Mouse (Mus musculus) forebrain, embryonic 15.5 days (tissue): ENCODE measurements around the gene Zkscan14. TPM values are rescaled to one million over a fixed set of nuclear protein-coding genes. Genes with fewer than 3 reads are reported as not detected.
"Not testable (repeated sequence)": the region's sequence is repeated elsewhere in the genome, so short reads cannot be mapped to it uniquely, and the experiment has no call there.

ENCODE experiments used
- ATAC-seq: fragments of 200-750 bp; cut with Nextera tagmentation; replicated peaks from 2 replicates; pipeline ENCODE4 v1.8.0; 2017; ENCODE audit warnings: mild to moderate bottlenecking, moderate TSS enrichment, moderate library complexity
- H3K27ac ChIP-seq: fragments of 300-500 bp; sonication (generic); replicated peaks from 2 replicates; pipeline ENCODE4 v1.5.1; 2015; ENCODE audit warnings: mild to moderate bottlenecking, inconsistent platforms
- H3K27me3 ChIP-seq: fragments of 300-500 bp; sonication (generic); 2 replicates; pipeline ENCODE4 v1.6.1; 2015; ENCODE audit warnings: inconsistent platforms
- H3K36me3 ChIP-seq: fragments of 300-500 bp; sonication (generic); 2 replicates; pipeline ENCODE4 v1.6.1; 2015; ENCODE audit warnings: mild to moderate bottlenecking, inconsistent platforms
- H3K4me1 ChIP-seq: fragments of 300-500 bp; sonication (generic); 2 replicates; pipeline ENCODE4 v1.6.1; 2015; ENCODE audit warnings: inconsistent platforms
- H3K4me2 ChIP-seq: fragments of 300-500 bp; sonication (generic); replicated peaks from 2 replicates; pipeline ENCODE4 v1.6.1; 2015; ENCODE audit warnings: mild to moderate bottlenecking, inconsistent platforms
- H3K4me3 ChIP-seq: fragments of 300-500 bp; sonication (generic); 2 replicates; pipeline ENCODE4 v1.5.1; 2015; ENCODE audit warnings: mild to moderate bottlenecking, inconsistent platforms
- H3K9ac ChIP-seq: fragments of 300-500 bp; sonication (generic); replicated peaks from 2 replicates; pipeline ENCODE4 v1.6.1; 2015; ENCODE audit warnings: mild to moderate bottlenecking, inconsistent platforms
- H3K9me3 ChIP-seq: fragments of 300-500 bp; sonication (generic); 2 replicates; pipeline ENCODE4 v1.6.1; 2016; ENCODE audit warnings: inconsistent platforms
- WGBS: fragments of 180-500 bp; shearing (Covaris S2); methylation state at CpG from one replicate; pipeline ENCODE4 v1.1.7; 2015; ENCODE audit warnings: mixed read lengths; 5-methylcytosine and 5-hydroxymethylcytosine counted together
- polyA plus RNA-seq: library from polyadenylated mRNA; unstranded; fragments of >200 nt; fragmentation: Nextera tagmentation; extraction: Ambion mirVana; gene quantifications from 2 replicates; pipeline ENCODE4 v1.2.1, GENCODE M21; 2015

Zkscan14 gene
- polyA plus RNA-seq, 1 experiment from 2014 or later: 17.0 TPM

DNA sequence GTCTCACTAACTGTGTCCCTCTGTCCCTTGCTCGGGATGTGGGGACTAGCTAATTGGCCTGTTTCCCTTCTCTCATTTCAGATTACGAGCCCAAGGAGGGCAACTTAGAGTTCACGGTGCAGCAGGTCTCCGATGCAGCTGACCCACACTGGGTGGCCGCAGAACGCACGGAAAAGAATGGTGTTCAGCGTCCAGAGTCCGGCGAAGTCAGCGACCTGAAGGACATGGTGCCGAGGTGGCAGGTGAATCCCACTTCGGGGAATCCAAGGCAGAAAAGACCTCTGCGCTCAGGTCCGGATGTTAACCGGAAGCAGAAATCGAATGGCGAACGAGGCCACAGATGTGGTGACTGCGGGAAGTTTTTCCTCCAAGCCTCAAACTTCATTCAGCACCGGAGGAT lies 16.5 kb upstream of the Zkscan14 start:
- Histone ChIP-seq H3K9ac (no peak overlapping the region), H3K9me3 (no peaks in the 10 kb centered on the region), H3K36me3 (peaks cover 58% of the 10 kb centered on the region), H3K4me2 (no peak overlapping the region), H3K4me3 (no peak overlapping the region), H3K27ac (no peak overlapping the region), H3K4me1 (no peaks in the 10 kb centered on the region), H3K27me3 (no peaks in the 10 kb centered on the region)
- WGBS: 97% methylated on average over 21 of the region's 21 CpGs
- no peak for ATAC-seq

DNA sequence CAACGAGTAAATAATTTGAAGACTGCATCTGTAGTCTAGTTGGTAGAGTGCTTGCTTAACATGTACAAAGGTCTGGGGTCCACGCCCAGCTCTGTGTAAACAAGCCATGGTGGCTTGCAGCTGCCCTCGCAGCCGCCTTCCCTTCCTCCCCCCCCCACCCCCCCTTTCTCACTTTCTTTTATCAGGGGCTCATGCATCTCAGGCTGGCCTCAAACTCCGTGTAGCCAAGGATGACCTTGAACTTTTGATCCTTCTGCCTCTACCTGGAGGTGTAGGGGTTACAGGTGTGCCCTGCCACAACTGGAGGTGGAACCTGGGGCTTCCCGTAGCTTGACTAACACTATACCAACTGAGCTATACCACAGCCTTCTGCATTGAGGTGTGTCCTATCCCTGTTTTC lies 16.1 kb upstream of the Zkscan14 start:
- Histone ChIP-seq H3K36me3 (peaks cover 54% of the 10 kb centered on the region), H3K9ac (no peak overlapping the region), H3K4me2 (no peak overlapping the region), H3K4me1 (no peaks in the 10 kb centered on the region), H3K27me3 (no peaks in the 10 kb centered on the region), H3K9me3 (no peaks in the 10 kb centered on the region), H3K27ac (no peak overlapping the region), H3K4me3 (no peak overlapping the region)
- WGBS: 89% methylated on average over 6 of the region's 6 CpGs
- no peak for ATAC-seq

GRCm38 (mm10) chr5:145214679-145215078 lies 13.0 kb upstream of the Zkscan14 start:
- ATAC-seq: no peak
- no peak overlapping the region for H3K4me2 ChIP-seq
- no peak overlapping the region for H3K27ac ChIP-seq
- H3K4me3 ChIP-seq: no peak overlapping the region
- peaks cover 41% of the 10 kb centered on the region for H3K36me3 ChIP-seq
- H3K9me3 ChIP-seq: no peaks in the 10 kb centered on the region
- H3K27me3 ChIP-seq: no peaks in the 10 kb centered on the region
- H3K4me1 ChIP-seq: no peaks in the 10 kb centered on the region
- 70% methylated on average over 4 of the region's 4 CpGs for WGBS
- H3K9ac ChIP-seq: no peak overlapping the region

DNA sequence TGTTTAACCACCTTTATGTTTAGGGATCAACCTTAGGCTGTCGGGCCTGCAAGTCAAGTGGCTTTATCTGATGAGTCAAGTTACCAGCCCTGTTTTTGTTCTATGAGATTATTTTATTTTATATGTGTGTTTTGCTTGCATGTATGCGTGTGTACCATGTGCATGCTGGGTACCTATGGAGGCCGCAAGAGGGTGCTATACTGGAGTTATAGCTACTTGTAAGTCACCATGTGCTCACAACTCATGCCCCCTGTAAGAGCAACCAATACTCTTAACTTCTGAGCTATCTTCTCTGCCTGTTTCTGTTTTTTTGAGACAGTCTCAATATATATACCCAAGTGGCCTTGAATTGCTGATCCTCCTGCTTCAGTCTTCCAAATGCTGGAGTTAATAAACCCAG lies 11.8 kb upstream of the Zkscan14 start:
- Histone ChIP-seq H3K36me3 (peaks cover 32% of the 10 kb centered on the region), H3K4me1 (no peaks in the 10 kb centered on the region), H3K9me3 (no peaks in the 10 kb centered on the region), H3K4me2 (no peak overlapping the region), H3K4me3 (no peak overlapping the region), H3K27ac (no peak overlapping the region), H3K27me3 (no peaks in the 10 kb centered on the region), H3K9ac (no peak overlapping the region)
- 93% methylated on average over 3 of the region's 3 CpGs for WGBS
- no peak for ATAC-seq

GRCm38 (mm10) chr5:145212216-145212615 lies 10.5 kb upstream of the Zkscan14 start:
- Histone ChIP-seq H3K4me2 (no peak overlapping the region), H3K9ac (no peak overlapping the region), H3K4me3 (no peak overlapping the region), H3K27ac (no peak overlapping the region), H3K27me3 (no peaks in the 10 kb centered on the region), H3K36me3 (peaks cover 27% of the 10 kb centered on the region), H3K4me1 (no peaks in the 10 kb centered on the region), H3K9me3 (no peaks in the 10 kb centered on the region)
- no peak for ATAC-seq
- WGBS: 95% methylated on average over 4 of the region's 4 CpGs

GRCm38 (mm10) chr5:145211340-145211739 lies 9.7 kb upstream of the Zkscan14 start:
- no peak for ATAC-seq
- Histone ChIP-seq H3K4me3 (no peak overlapping the region), H3K27ac (no peak overlapping the region), H3K4me2 (no peak overlapping the region), H3K9me3 (no peaks in the 10 kb centered on the region), H3K9ac (no peak overlapping the region), H3K27me3 (no peaks in the 10 kb centered on the region), H3K4me1 (no peaks in the 10 kb centered on the region), H3K36me3 (peaks cover 27% of the 10 kb centered on the region)
- WGBS: 93% methylated on average over 4 of the region's 4 CpGs

DNA sequence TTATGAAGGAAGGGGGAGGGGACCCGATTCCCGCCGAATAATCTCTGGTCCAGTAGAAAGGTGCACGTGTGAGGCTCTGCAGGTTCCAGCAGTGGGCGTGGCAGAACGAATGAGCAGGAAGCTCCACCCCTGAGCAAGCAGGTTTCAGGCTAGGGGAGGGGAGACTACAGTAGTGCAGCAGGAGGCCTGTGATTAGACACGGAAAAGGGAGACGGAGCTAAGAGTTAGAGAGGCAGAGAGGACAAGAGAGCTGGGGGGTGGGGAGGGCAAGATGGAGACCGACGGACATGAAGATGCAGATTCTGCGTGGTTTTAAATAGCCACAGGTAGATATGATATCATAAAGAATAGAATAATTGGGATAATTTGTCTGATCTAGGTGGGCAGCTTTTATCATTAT lies 6.7 kb upstream of the Zkscan14 start:
- peaks cover 16% of the 10 kb centered on the region for H3K36me3 ChIP-seq
- H3K4me3 ChIP-seq, H3K9ac ChIP-seq, H3K27me3 ChIP-seq, H3K9me3 ChIP-seq, H3K27ac ChIP-seq, H3K4me2 ChIP-seq, ATAC-seq: not testable (repeated sequence)
- H3K4me1 ChIP-seq: peaks cover 16% of the 10 kb centered on the region
- 51% methylated on average over 11 of the region's 11 CpGs for WGBS

DNA sequence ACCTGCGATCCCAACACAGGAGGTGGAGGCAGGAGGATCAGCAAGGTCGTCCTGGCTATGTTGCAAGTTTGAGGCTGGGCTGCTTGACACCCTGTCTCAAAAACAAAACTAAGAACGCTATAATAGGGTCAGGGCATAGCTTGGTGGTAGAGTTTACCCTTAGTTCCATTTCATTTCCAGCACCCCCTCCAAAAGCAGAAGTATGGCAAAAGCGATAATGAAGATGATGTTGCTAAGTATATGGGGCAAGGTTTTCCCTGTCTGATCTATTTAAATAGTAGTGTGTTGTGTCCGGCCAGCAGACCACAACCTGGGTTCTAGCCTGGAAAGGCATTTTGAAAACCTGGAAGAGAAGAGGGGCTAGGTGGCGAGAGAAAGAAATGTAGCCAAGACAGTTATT lies 6.3 kb upstream of the Zkscan14 start:
- Histone ChIP-seq H3K4me1 (peaks cover 16% of the 10 kb centered on the region), H3K9me3 (no peaks in the 10 kb centered on the region), H3K4me2 (no peak overlapping the region), H3K4me3 (no peak overlapping the region), H3K27me3 (no peaks in the 10 kb centered on the region), H3K9ac (no peak overlapping the region), H3K27ac (no peak overlapping the region), H3K36me3 (peaks cover 13% of the 10 kb centered on the region)
- no peak for ATAC-seq
- WGBS: 89% methylated on average over 6 of the region's 6 CpGs

- Histone ChIP-seq H3K27me3 (no peaks in the 10 kb centered on the region), H3K36me3 (peaks cover 13% of the 10 kb centered on the region), H3K4me1 (peaks cover 16% of the 10 kb centered on the region), H3K9ac (no peak overlapping the region), H3K27ac (no peak overlapping the region), H3K9me3 (no peaks in the 10 kb centered on the region), H3K4me3 (no peak overlapping the region), H3K4me2 (no peak overlapping the region)
- WGBS: 97% methylated on average over 6 of the region's 6 CpGs
- ATAC-seq: no peak
These were observed 5.7 kb upstream of the Zkscan14 start for GRCm38 (mm10) chr5:145207385-145207784.

GRCm38 (mm10) chr5:145205041-145205440 lies 3.4 kb upstream of the Zkscan14 start:
- Histone ChIP-seq H3K4me1 (peaks cover 28% of the 10 kb centered on the region), H3K27me3 (no peaks in the 10 kb centered on the region), H3K4me3 (peak overlapping the region; percentile 67), H3K27ac (no peak overlapping the region), H3K36me3 (no peaks in the 10 kb centered on the region; the same call in 1 of the 2 replicates), H3K9ac (peak overlapping the region; percentile 63), H3K9me3 (no peaks in the 10 kb centered on the region), H3K4me2 (peak overlapping the region; percentile 64)
- 26% methylated on average over 9 of the region's 9 CpGs for WGBS
- ATAC-seq: no peak

DNA sequence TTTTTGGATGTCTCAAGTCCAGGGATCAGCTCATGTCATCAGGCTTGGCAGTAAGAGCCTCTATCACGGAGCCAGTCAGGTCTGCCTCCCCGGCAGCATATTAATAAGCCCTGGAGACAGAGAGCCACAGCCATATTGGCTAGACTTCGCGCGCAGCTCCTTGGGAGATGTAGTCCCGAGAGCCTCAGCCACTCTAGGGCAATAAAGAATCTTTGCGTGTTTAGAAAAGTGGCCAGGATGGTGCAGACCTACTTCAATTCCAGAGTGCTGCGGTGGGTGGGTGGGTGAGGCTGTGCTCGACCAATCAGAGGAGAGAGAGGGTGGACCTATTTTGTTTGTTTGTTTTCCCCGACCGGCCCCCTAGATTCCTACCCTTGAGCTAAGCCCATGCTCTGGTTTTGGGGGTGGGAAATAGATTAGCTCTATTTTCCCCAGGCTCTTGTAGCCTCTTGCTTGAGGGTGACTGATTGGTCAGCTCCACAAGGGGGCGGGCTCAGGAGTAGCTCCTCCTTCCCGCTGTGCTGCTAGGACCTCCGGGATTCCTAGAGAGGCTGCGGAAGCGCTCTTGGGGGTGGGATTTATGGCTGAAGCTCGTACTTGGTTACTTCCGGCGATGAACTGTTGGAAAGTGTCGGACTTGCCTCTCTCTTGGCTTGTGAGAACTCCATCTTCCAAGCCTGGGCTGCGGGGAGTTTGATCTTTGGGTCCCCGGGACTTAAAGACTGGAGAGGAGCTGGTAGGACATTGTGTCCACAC lies 2.4 kb upstream of the Zkscan14 start, which contains the start of gene Zkscan5:
Zkscan5 (plus strand) TSS at position 627 of the 756 bp plus-strand sequence.
- no peaks in the 10 kb centered on the region; the same call in 1 of the 2 replicates for H3K36me3 ChIP-seq
- ATAC-seq: peak; percentile 96
- under 1% methylated on average over 22 of the region's 22 CpGs for WGBS
- peak within 1 kb of the TSS; percentile 63 for H3K9ac ChIP-seq
- H3K4me3 ChIP-seq: peak within 1 kb of the TSS; percentile 67
- H3K27ac ChIP-seq: peak within 1 kb of the TSS; percentile 94
- H3K4me2 ChIP-seq: peak within 1 kb of the TSS; percentile 64
- H3K4me1 ChIP-seq: peaks cover 34% of the 10 kb centered on the region
- H3K27me3 ChIP-seq: no peaks in the 10 kb centered on the region
- H3K9me3 ChIP-seq: no peaks in the 10 kb centered on the region

- Histone ChIP-seq H3K4me3 (no peak overlapping the region), H3K4me2 (no peak overlapping the region), H3K4me1 (peaks cover 34% of the 10 kb centered on the region), H3K27ac (no peak overlapping the region), H3K9ac (no peak overlapping the region), H3K36me3 (peaks cover 4% of the 10 kb centered on the region; the same call in 1 of the 2 replicates), H3K27me3 (no peaks in the 10 kb centered on the region), H3K9me3 (no peaks in the 10 kb centered on the region)
- ATAC-seq: no peak
- 54% methylated on average over 3 of the region's 3 CpGs for WGBS
These were observed 778 bp upstream of the Zkscan14 start for GRCm38 (mm10) chr5:145202446-145202845.

DNA sequence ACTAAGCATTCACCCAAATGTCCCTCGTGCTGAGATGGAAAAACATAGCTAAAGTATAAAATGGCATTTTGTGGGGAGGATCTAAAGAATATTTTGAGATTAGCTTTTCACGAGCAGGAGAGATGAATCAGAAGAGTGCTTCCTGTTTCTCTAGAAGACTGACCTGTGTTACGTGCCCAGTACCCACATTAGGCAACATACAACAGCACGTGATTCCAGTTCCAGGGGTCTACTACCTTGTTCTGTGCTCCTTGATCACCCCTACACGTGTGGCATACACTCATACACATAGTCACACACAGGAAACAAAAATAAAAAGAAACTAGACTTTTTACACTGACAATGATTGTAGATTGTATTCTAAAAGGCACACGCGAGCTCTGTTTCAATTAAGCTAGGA lies 1.3 kb downstream of the Zkscan14 start:
- no peaks in the 10 kb centered on the region for H3K27me3 ChIP-seq
- H3K4me2 ChIP-seq: peak overlapping the region; percentile 99
- ATAC-seq: no peak
- H3K9ac ChIP-seq: peak overlapping the region; percentile 60; the same call in 1 of the 2 replicates
- peaks cover 11% of the 10 kb centered on the region for H3K36me3 ChIP-seq
- no peaks in the 10 kb centered on the region for H3K9me3 ChIP-seq
- H3K4me1 ChIP-seq: peaks cover 25% of the 10 kb centered on the region
- peak overlapping the region; percentile 60; the same call in 1 of the 2 replicates for H3K4me3 ChIP-seq
- H3K27ac ChIP-seq: no peak overlapping the region
- WGBS: 80% methylated on average over 7 of the region's 7 CpGs
